Mouse (Mus musculus): ENCODE results near the gene Cox15.

Cox15 gene

DNA sequence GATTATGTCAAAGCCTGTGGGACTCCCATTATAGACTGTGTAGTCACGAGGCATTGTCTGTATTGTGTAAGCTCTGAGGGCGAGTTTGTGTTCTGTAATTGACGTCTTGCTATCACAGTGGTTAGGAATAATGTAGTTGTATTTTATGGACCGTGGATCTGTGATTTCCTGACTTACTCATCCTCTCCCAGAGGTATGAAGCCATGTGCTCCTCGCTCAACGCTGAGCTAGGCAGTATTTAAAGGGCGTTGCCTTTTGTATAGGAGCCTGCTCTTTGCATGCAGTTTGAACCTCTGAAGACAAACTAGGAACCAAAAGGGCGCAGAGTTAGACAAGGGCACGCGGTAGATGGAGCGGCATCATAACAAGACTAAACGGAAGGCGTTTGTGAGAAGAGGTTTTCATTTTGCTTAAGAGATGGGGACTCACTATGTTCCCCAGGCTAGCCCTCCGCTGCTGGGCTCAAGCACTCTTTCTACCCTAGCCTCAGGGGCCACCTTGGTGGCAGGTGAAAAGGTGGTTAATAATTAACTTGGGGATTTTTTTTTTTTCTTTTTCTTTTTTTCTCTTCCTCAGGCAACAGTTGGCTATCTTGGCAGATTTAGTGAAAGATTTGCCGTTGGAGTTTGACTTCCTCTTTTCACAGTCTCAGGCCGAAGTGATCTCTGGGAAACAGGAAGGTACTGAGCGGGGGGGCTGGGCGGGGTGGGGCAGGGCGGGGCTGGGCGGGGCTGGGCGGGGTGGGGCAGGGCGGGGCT, 41.5 kb downstream of the Cox15 start:
- no peak for DNase-seq (ENCODE audit: extremely low read depth, insufficient read length, low spot score)

DNA sequence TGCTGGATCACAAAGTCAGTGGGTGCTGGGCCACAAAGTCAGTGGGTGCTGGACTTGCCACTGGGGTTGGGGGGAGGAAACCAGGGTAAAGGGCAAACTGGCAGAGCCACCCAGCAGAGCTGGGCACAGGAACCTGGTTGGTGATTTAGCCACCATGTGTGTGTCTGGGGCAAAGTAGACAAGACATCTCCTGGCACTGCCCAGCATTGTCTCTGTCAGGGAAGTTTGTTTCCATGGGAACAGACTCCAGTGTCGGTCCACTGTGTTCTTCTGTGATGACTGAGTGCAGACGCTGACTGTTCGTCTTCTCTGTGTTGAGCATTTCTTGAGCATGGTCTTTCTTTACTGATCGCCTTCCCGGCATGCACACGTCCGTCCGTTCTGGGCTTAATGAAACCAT, 43.5 kb downstream of the Cox15 start:
- no peak for DNase-seq (ENCODE audit: extremely low read depth, insufficient read length, low spot score)

DNA sequence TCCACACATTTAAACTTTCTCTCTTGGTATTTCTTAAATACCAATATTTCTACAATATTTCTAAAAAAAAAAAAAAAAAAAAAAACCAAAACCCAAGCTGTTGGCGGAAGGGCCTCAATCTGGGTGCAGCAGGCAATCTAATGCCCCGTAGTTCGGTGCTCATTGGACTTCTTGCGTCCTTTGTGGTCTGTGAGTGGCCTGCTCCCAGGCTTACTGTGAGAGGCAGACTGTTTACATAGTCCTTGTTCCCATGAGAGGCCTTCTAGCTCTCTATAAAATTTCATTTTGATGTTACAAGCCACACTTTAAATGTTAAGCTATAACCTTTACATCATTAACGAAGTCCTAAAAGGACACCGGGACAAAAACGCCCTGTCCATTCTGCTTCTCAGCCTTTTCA, 44.6 kb downstream of the Cox15 start:
- DNase-seq (ENCODE audit: extremely low read depth, insufficient read length, low spot score): no peak

DNA sequence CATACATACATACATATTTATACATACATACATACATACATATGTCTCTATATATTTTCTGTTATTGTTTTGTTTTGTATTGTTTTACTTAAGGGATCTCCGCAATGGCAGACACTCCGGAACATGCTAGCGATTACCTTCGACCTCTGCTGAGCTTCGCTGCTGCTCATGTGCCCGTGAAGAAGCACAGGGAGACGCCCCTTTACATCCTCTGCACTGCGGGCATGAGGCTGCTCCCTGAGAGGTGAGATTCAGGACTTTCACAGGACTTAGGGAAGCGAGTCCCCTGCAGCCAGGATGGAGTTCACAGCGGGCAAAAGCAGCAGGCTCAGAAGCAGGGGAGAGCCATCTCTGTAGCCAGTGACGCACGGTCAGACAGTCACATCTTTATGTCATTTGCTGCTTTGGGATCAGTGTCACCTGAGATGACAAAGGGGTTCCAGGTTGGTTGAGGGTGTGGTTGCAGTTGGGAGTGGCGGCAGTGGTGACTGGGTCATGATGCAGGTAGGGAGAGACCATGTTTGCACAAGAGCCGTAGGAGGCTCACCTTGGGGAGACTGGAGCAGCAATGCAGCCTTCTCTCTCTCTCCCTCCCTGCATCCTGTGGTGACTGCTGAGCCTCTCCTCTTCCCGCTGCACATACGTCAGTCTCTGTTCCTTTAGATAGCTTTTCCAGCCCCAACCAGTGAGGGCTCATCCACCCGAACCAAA, 47.9 kb downstream of the Cox15 start:
- no peak for DNase-seq (ENCODE audit: extremely low read depth, insufficient read length, low spot score)

DNA sequence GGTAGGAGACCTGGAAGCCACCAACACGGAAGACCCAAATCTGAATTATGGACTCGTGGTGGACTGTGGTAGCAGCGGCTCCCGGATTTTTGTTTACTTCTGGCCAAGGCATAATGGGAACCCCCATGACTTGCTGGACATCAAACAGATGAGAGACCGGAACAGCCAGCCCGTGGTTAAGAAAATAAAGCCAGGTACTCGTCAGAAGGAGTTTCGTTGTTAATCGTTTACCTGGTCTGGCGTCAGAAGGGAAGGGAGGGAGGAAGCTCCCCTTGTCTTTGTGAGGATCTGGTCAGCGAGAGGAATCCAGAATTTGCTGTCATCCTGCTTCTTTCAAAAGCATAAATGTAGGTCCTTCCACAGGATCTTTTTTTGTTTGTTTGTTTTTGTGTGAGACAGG, 48.6 kb downstream of the Cox15 start:
- DNase-seq (ENCODE audit: extremely low read depth, insufficient read length, low spot score): no peak

DNA sequence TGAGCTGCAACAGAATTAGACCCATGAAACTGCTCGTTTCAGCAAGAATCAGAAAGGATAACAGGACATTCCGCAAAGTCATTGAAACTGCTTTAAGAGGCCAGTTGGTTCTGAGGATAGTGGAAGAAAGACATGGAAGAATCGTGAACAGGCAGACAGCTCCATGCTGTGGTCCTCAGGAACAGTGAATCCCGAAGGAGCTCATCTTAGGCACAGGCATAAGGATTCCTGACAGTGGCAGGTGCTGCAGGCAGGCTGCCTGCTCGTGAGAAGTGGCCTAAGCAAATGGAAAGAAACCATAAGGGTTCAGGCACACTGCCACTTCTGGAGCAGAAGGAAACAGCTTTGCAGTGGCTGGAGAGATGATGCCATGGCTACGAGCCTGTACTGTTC, 53.0 kb downstream of the Cox15 start:
- no peak for DNase-seq (ENCODE audit: extremely low read depth, insufficient read length, low spot score)

DNA sequence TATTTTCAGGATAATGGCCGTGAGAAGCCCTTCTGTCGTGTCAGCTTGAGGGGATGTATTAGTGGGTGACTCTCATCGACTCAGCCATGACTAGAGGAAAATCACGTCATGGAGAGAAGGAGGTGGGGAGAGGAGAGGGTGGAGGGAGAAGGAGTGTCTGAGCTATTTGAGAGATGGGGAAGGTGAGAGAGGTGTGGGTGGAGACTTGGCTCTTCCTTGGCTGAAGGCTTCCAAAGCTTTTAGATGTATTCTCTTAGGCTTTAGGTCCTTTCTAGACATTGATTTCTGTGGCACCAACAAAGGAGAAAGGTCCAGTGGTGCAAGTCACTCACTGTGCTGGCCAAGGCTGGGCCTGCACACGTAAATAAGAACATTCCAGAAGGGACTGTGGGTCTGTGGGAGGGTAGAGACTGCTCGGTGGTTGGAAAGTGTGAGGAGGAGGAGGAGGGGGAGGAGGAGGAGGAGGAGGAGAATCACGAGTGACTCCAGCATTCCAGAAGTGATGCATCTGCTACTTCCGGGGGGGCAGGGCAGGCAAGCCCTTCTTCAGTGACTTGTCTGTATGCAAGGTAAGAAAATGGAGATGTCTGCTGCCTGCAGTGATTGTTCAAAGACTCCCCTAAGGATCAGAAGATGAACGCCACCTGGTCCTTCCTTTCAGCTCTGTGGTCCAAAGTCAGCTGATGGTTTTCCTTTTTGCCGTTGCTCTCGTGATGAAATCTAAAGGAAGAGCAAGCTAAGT, 53.6 kb downstream of the Cox15 start:
- DNase-seq (ENCODE audit: extremely low read depth, insufficient read length, low spot score): no peak

DNA sequence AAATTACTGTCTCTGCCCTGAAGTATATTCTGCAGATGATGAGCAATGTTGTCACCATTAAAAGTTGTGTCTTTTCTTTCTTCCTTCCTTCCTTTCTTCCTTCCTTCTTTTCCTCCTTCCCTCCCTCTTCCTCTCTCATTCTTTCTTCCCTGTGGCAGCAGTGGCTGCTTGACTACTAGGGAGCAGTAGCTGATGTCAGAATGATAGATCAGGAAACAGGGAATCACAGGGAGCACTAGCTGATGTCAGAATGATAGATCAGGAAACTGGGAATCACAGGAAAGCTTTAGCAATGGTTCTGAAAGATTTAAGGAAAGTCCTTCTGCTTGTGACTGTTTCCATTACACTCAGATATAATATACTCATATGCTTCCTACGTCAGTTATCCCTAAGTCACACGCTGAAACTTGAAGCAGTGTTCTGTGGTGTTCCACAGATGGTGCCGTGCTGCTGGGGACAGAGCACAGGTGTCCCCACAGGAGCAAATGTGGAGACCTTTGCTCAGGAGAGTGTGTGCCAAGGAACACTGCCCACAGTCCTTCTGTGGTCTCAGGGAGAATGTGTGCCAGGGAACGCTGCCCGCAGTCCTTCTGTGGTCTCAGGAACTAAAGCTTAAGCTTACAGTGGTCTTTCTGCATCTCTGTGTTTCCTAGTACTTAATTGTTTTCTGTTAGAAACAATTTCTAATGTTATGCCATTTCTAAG, 55.0 kb downstream of the Cox15 start:
- DNase-seq (ENCODE audit: extremely low read depth, insufficient read length, low spot score): no peak

DNA sequence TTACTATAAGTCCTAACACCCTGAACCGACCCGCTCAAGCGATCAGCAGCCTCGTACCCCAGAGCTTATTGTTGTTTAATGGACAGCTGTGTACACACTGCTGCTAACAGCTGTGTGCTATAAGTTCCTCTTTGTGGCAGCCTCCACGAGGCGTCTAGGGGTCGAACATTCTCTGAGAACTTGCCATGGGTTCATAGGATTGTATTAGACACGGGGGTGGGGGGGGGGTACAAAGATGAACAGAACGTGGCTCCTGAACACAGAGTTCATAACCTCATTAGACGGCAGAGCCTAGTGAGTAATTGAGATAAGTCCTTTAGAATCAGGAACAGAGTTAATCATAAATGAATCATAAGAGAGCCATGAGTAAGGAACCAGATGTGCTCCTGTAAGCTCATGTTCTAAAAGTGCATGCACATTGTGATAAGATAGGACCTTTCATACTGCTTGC, 57.3 kb downstream of the Cox15 start:
- DNase-seq (ENCODE audit: extremely low read depth, insufficient read length, low spot score): no peak

DNA sequence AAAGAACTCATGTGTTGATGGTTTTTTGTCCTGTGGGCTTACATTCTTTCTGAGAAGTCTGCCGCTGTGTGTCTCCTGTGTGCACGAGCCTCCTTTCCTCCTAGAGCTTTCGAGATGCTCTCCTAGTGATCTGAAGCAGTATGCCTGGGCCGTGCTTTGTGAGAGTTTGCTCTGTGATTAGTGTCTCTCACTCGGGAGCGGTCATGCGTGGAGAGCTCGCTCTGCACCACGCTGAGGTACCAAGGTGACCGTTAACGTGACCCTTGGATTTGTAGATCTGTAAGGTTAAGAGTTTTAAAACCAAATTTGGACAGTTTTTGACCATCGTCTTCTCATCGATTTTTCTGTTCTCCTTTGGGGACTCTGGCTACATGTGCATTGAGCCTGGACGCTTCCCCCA, 60.0 kb downstream of the Cox15 start:
- DNase-seq (ENCODE audit: extremely low read depth, insufficient read length, low spot score): no peak

DNA sequence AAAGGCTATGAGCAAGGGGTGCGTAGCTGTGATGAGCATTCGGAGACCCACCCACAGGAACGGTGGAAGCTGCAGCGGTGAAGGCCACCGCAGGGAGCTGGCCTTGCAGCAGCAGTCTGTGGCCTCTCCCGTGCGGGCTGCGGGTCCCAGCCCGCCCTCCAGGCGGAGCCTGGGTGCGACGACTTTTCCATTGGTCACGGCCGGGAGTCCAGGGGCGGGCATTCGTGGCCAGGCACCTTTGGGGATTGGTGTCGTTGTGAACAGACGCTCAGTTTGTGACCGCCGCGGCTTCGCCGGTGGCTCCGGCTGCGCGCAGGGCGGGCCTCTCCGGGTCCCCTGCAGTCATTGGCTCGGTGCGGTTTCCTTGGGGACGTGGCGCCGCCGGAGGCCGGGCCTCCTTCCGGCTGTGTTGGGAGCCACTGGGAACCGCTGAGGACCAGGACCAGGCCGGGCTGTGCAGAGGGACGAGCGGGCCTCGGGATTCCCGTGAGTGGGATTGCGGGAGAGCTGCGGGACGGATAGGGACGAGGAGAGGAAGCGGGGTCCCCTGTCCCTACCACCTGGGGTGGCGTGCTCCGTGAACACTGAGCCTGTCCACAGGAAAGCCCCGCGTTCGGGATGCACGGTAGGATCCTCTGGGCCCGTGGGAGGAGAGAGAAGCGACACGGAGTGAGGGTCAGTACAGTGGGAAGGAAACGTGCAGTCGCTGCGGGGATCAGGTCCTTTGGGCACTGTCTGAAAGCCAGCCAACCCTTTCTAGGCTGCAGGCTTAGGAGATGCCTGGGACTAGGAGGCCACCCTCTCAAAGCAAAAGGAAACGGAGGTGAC, 63.2 kb downstream of the Cox15 start, which contains the start of gene Entpd7:
Gene Entpd7 (plus strand): TSS at position 254 of the 828 bp plus-strand sequence.
- peak; percentile 99 for DNase-seq (ENCODE audit: extremely low read depth, insufficient read length, low spot score)

Data from 3134 (cell line).